Mouse (Mus musculus) urinary bladder, postnatal 4 days (tissue): Measurements from ENCODE around the gene Jade3.
"Not testable (repeated sequence)": the region's sequence is repeated elsewhere in the genome, so short reads cannot be mapped to it uniquely, and the experiment has no call there.

Source experiments
- DNase-seq, 2 experiments: peaks; one replicate each; pipeline ENCODE4 v3.0.0; 2021 to 2022; ENCODE audit warnings: low spot score in 2 of 2

The Jade3 gene

GRCm38 (mm10) chrX:20425140-20425838 lies at the start of gene Jade3:
Gene Jade3 (plus strand): TSS chrX:20425688.
- peak; percentile 74 to 79 for DNase-seq

- no peak for DNase-seq
These were observed 46.0 kb upstream of the Jade3 start for GRCm38 (mm10) chrX:20379347-20380014.

- DNase-seq = no peak
These were observed 43.2 kb upstream of the Jade3 start for GRCm38 (mm10) chrX:20382260-20382659.

GRCm38 (mm10) chrX:20387006-20387405 lies 38.5 kb upstream of the Jade3 start:
- DNase-seq = no peak

GRCm38 (mm10) chrX:20391964-20392363 lies 33.5 kb upstream of the Jade3 start:
- DNase-seq = not testable (repeated sequence)

- DNase-seq = no peak
These were observed 32.5 kb upstream of the Jade3 start for GRCm38 (mm10) chrX:20392942-20393341.

GRCm38 (mm10) chrX:20404068-20404467 lies 21.4 kb upstream of the Jade3 start:
- no peak for DNase-seq

- DNase-seq = no peak
These were observed 18.6 kb upstream of the Jade3 start for GRCm38 (mm10) chrX:20406909-20407308.

- DNase-seq = no peak
These were observed 17.8 kb upstream of the Jade3 start for GRCm38 (mm10) chrX:20407676-20408075.

GRCm38 (mm10) chrX:20411382-20411781 lies 14.1 kb upstream of the Jade3 start:
- no peak for DNase-seq

GRCm38 (mm10) chrX:20412221-20412620 lies 13.3 kb upstream of the Jade3 start:
- no peak for DNase-seq

- DNase-seq = no peak
These were observed 10.4 kb upstream of the Jade3 start for GRCm38 (mm10) chrX:20414885-20415622.

GRCm38 (mm10) chrX:20418461-20418860 lies 7.0 kb upstream of the Jade3 start:
- DNase-seq = no peak

GRCm38 (mm10) chrX:20419536-20419935 lies 6.0 kb upstream of the Jade3 start:
- no peak for DNase-seq

GRCm38 (mm10) chrX:20425839-20426449 lies 456 bp downstream of the Jade3 start:
- DNase-seq = no peak

- DNase-seq = no peak
These were observed 57.7 kb downstream of the Jade3 start for GRCm38 (mm10) chrX:20483213-20483612.

- no peak for DNase-seq
These were observed 72.2 kb downstream of the Jade3 start for GRCm38 (mm10) chrX:20497682-20498081.

- DNase-seq = no peak
These were observed 94.9 kb downstream of the Jade3 start for GRCm38 (mm10) chrX:20520290-20520939.

- DNase-seq = no peak
These were observed 96.1 kb downstream of the Jade3 start for GRCm38 (mm10) chrX:20521578-20521977.

- no peak for DNase-seq
These were observed 107.1 kb downstream of the Jade3 start for GRCm38 (mm10) chrX:20532621-20533020.

- DNase-seq = no peak
These were observed 118.4 kb downstream of the Jade3 start for GRCm38 (mm10) chrX:20543867-20544266.

- DNase-seq = no peak
These were observed 122.1 kb downstream of the Jade3 start for GRCm38 (mm10) chrX:20547609-20548008.
